Mouse (Mus musculus): Measurements from ENCODE around the gene Mfsd12. TPM values are rescaled to one million over a fixed set of nuclear protein-coding genes. Genes with fewer than 3 reads are reported as not detected.
A peak's percentile ranks its signal among the peaks of the same experiment; 100 is the strongest.

Gene Mfsd12
- polyA plus RNA-seq, 1 experiment from 2014 or later: 13.7 TPM

DNA sequence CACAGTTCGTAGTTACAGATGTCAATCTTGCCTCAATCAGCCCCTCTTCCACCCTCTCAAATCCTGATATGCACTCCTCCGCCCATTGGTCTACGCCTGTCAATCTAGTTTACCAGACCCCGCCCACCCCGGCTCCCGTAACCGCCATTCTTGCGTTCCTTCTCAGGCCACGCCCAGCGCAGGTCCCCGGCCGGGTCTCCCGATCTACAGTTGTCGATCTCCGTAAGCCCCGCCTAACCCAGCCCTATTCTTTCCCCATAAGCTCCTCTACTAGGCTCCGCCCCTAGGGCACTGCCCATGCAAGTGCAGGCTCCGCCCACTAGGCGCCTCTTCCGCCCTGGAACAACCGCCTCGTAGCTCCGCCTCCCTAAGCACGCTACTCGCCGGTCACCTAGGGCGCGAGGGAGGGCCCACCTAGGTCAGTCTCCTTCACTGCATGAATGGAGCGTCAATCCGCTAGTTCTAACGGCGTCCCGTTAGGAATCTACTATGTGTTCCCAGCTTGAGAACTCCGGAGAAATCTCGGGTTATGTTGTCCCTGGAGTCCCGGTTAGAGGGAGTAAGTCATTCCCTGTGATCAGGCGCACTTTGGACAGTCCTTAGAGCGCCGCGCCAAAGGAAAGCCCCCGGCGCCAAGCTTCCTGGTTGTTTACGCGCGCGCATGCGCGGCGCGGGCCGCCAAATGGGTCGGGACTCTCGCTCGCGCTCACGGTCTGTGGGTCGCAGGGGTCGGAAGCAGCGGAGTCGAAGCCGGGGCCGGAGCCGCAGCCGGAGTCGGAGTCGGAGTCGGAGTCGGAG is 36.5 kb upstream of the Mfsd12 start, which contains the start of gene Cactin:
TSS of gene Cactin (plus strand) at position 554 of the 798 bp plus-strand sequence.
- peak within 1 kb of the TSS; percentile 70 for H3K4me2 ChIP-seq (replicated peaks)
- peak within 1 kb of the TSS; percentile 85 for H3K27ac ChIP-seq (replicated peaks)
- no peaks in the 10 kb centered on the region for H3K9me3 ChIP-seq
- peak within 1 kb of the TSS; percentile 81 for H3K9ac ChIP-seq (replicated peaks)
- under 1% methylated on average over 68 of the region's 68 CpGs for WGBS
- H3K4me3 ChIP-seq: peak within 1 kb of the TSS; percentile 96
- peaks cover 65% of the 10 kb centered on the region for H3K36me3 ChIP-seq
- peaks cover 38% of the 10 kb centered on the region for H3K4me1 ChIP-seq
- peaks cover 11% of the 10 kb centered on the region; the same call in 1 of the 2 replicates for H3K27me3 ChIP-seq
- ATAC-seq (ENCODE audit: low FRiP score, low read depth): peak; percentile 91

DNA sequence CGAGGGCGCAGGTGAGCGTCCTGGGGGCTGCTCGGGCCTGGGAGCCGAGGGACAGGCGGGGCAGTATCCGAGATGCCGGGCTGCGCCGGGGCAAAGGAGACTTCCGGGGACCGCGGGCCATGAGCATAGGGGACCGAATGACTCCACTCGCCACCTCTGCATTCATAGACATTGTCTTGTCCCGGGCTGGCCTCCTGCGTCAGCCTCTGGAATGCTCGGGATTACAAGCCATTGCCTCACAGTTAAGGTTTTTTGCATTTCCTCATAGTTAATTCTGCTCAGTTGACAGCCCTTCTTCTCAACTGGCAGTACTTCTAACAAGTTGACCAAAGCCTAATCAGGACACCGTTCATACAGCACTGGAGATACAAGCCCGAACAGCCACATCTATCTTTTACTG is 35.9 kb upstream of the Mfsd12 start:
- H3K36me3 ChIP-seq: peaks cover 65% of the 10 kb centered on the region
- H3K9me3 ChIP-seq: no peaks in the 10 kb centered on the region
- H3K27me3 ChIP-seq: peaks cover 8% of the 10 kb centered on the region; the same call in 1 of the 2 replicates
- H3K4me2 ChIP-seq (replicated peaks): peak overlapping the region; percentile 70
- H3K4me1 ChIP-seq: peaks cover 35% of the 10 kb centered on the region
- no peak for ATAC-seq (ENCODE audit: low FRiP score, low read depth)
- H3K9ac ChIP-seq (replicated peaks): peak overlapping the region; percentile 81
- peak overlapping the region; percentile 85 for H3K27ac ChIP-seq (replicated peaks)
- H3K4me3 ChIP-seq: peak overlapping the region; percentile 96
- 3% methylated on average over 20 of the region's 20 CpGs for WGBS

DNA sequence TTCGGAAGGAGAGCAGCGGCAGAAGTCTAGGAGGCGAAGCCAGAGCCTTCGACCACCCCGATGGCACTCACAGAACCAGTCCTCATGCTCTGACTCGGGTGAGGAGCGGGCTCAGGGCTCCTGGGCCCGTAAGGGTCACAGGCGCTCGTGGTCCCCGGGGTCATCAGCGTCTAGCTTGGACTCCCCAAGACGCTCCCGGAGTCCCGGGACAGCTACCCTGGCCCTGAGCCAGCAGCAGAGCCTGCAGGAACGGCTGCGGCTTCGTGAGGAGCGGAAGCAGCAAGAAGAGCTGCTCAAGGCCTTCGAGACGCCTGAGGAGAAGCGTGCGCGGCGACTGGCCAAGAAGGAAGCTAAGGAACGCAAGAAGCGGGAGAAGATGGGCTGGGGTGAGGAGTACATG is 34.8 kb upstream of the Mfsd12 start:
- Histone ChIP-seq H3K27ac (replicated peaks) (no peak overlapping the region), H3K4me1 (peaks cover 26% of the 10 kb centered on the region), H3K9me3 (no peaks in the 10 kb centered on the region), H3K4me2 (replicated peaks) (peak overlapping the region; percentile 70; the same call in 1 of the 2 replicates), H3K9ac (replicated peaks) (no peak overlapping the region), H3K36me3 (peaks cover 66% of the 10 kb centered on the region), H3K4me3 (peak overlapping the region; percentile 96; the same call in 1 of the 2 replicates), H3K27me3 (no peaks in the 10 kb centered on the region)
- no peak for ATAC-seq (ENCODE audit: low FRiP score, low read depth)
- 96% methylated on average over 27 of the region's 27 CpGs for WGBS

- Histone ChIP-seq H3K4me1 (peaks cover 26% of the 10 kb centered on the region), H3K36me3 (peaks cover 59% of the 10 kb centered on the region), H3K4me3 (0 out of 2 replicates have a peak overlapping the region, but pooled peaks have one; percentile 96), H3K9ac (replicated peaks) (no peak overlapping the region), H3K27me3 (no peaks in the 10 kb centered on the region), H3K9me3 (no peaks in the 10 kb centered on the region), H3K27ac (replicated peaks) (no peak overlapping the region), H3K4me2 (replicated peaks) (no peak overlapping the region)
- WGBS: 93% methylated on average over 23 of the region's 23 CpGs
- no peak for ATAC-seq (ENCODE audit: low FRiP score, low read depth)
Observed at GRCm38 (mm10) chr10:81323141-81323775, 34.0 kb upstream of the Mfsd12 start.

DNA sequence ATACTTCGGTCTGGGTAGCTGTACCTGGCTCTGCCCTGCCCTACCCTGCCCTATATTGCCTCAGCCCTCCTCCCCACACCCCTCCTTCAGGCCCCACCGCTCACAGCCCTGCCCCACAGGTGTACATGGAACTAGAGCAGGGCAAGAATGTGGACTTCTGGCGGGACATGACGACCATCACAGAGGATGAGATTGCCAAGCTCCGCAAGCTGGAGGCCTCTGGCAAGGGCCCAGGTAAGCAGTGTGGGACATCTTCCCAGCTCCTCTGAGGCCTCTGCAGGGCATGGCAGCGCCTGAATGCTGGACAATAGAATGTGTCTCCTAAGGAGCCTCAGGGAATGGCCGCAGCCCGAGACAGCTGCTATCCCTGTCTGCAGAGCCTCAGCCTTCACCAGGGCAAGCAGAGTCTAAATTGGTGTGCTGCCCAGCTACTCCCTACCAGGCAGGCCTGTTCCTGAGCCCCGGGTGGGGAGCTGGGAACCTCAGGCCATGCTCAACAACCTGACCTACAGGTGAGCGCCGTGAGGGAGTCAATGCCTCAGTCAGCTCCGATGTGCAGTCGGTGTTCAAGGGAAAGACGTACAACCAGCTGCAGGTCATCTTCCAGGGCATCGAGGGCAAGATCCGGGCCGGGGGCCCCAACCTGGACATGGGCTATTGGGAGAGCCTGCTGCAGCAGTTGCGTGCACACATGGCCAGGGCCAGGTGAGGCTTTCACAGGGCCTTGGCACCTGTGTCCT is 33.3 kb upstream of the Mfsd12 start:
- H3K9ac ChIP-seq (replicated peaks): no peak overlapping the region
- H3K4me2 ChIP-seq (replicated peaks): no peak overlapping the region
- H3K36me3 ChIP-seq: peaks cover 53% of the 10 kb centered on the region
- no peaks in the 10 kb centered on the region for H3K9me3 ChIP-seq
- WGBS: 94% methylated on average over 18 of the region's 18 CpGs
- no peak for ATAC-seq (ENCODE audit: low FRiP score, low read depth)
- peaks cover 22% of the 10 kb centered on the region for H3K4me1 ChIP-seq
- H3K4me3 ChIP-seq: no peak overlapping the region
- no peaks in the 10 kb centered on the region; the same call in 1 of the 2 replicates for H3K27me3 ChIP-seq
- no peak overlapping the region for H3K27ac ChIP-seq (replicated peaks)

- 92% methylated on average over 21 of the region's 21 CpGs for WGBS
Observed at GRCm38 (mm10) chr10:81325176-81325575, 32.1 kb upstream of the Mfsd12 start.

GRCm38 (mm10) chr10:81325781-81326180 is 31.5 kb upstream of the Mfsd12 start:
- no peak overlapping the region for H3K4me2 ChIP-seq (replicated peaks)
- H3K4me3 ChIP-seq: no peak overlapping the region
- no peaks in the 10 kb centered on the region for H3K9me3 ChIP-seq
- peaks cover 11% of the 10 kb centered on the region for H3K4me1 ChIP-seq
- H3K36me3 ChIP-seq: peaks cover 53% of the 10 kb centered on the region
- no peak overlapping the region for H3K9ac ChIP-seq (replicated peaks)
- no peak overlapping the region for H3K27ac ChIP-seq (replicated peaks)
- 97% methylated on average over 18 of the region's 18 CpGs for WGBS
- no peak for ATAC-seq (ENCODE audit: low FRiP score, low read depth)
- H3K27me3 ChIP-seq: peaks cover 4% of the 10 kb centered on the region; the same call in 1 of the 2 replicates

More at GRCm38 (mm10) chr10:81325176-81325575, 32.1 kb upstream of the Mfsd12 start:
- no peak overlapping the region for H3K4me2 ChIP-seq (replicated peaks)
- H3K9me3 ChIP-seq: no peaks in the 10 kb centered on the region
- 0 out of 2 replicates have a peak overlapping the region, but pooled peaks have one; percentile 3 for H3K4me3 ChIP-seq
- no peaks in the 10 kb centered on the region; the same call in 1 of the 2 replicates for H3K27me3 ChIP-seq
- H3K9ac ChIP-seq (replicated peaks): no peak overlapping the region
- H3K36me3 ChIP-seq: peaks cover 53% of the 10 kb centered on the region
- no peak overlapping the region for H3K27ac ChIP-seq (replicated peaks)
- peaks cover 11% of the 10 kb centered on the region for H3K4me1 ChIP-seq
- no peak for ATAC-seq (ENCODE audit: low FRiP score, low read depth)

- H3K4me1 ChIP-seq: peaks cover 7% of the 10 kb centered on the region
- H3K27me3 ChIP-seq: peaks cover 9% of the 10 kb centered on the region
- H3K27ac ChIP-seq (replicated peaks): no peak overlapping the region
- H3K9me3 ChIP-seq: no peaks in the 10 kb centered on the region
- no peak overlapping the region for H3K4me3 ChIP-seq
- no peak overlapping the region for H3K4me2 ChIP-seq (replicated peaks)
- peaks cover 53% of the 10 kb centered on the region for H3K36me3 ChIP-seq
- no peak for ATAC-seq (ENCODE audit: low FRiP score, low read depth)
- no peak overlapping the region for H3K9ac ChIP-seq (replicated peaks)
- 86% methylated on average over 6 of the region's 6 CpGs for WGBS
Observed at GRCm38 (mm10) chr10:81326858-81327257, 30.4 kb upstream of the Mfsd12 start.

DNA sequence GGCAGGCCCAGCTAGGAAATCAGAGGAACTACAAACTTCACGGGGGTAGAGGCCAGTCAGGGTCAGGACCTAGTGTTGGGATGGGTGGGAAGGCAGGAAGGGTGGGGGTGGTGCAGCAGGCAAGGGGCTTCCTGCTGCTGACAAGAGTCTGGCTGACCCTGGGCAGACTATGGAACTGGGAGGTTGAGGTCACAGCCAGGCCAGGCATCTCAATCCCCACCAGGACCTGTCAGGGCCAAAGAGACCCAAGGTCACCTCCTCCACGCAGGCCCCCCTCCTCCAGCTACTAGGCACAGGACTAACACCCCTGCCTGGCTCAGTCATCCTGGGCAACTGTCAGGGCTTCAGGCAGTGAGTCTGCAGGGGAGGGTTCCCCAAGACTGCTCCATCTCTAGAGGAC is 29.3 kb upstream of the Mfsd12 start:
- Histone ChIP-seq H3K36me3 (peaks cover 46% of the 10 kb centered on the region), H3K4me3 (no peak overlapping the region), H3K27me3 (peaks cover 20% of the 10 kb centered on the region), H3K4me2 (replicated peaks) (no peak overlapping the region), H3K4me1 (0 out of 2 replicates have a peak, but pooled peaks cover 3% of the 10 kb centered on the region), H3K9me3 (no peaks in the 10 kb centered on the region), H3K27ac (replicated peaks) (0 out of 2 replicates have a peak overlapping the region, but pooled peaks have one; percentile 25), H3K9ac (replicated peaks) (no peak overlapping the region)
- no peak for ATAC-seq (ENCODE audit: low FRiP score, low read depth)
- 60% methylated on average over 2 of the region's 2 CpGs for WGBS

- Histone ChIP-seq H3K4me3 (no peak within 1 kb of the TSS), H3K9ac (replicated peaks) (no peak within 1 kb of the TSS), H3K4me1 (0 out of 2 replicates have a peak, but pooled peaks cover 3% of the 10 kb centered on the region), H3K4me2 (replicated peaks) (no peak within 1 kb of the TSS), H3K36me3 (peaks cover 41% of the 10 kb centered on the region), H3K9me3 (no peaks in the 10 kb centered on the region), H3K27me3 (peaks cover 24% of the 10 kb centered on the region), H3K27ac (replicated peaks) (0 out of 2 replicates have a peak within 1 kb of the TSS, but pooled peaks have one; percentile 25)
- no peak for ATAC-seq (ENCODE audit: low FRiP score, low read depth)
- 19% methylated on average over 10 of the region's 10 CpGs for WGBS
Observed at GRCm38 (mm10) chr10:81328386-81328785, 28.9 kb upstream of the Mfsd12 start, which contains the start of gene Tbxa2r. TSS of gene Tbxa2r (plus strand) at chr10:81328731.

- peaks cover 29% of the 10 kb centered on the region for H3K27me3 ChIP-seq
- no peak for ATAC-seq (ENCODE audit: low FRiP score, low read depth)
- 0 out of 2 replicates have a peak, but pooled peaks cover 3% of the 10 kb centered on the region for H3K4me1 ChIP-seq
- no peaks in the 10 kb centered on the region for H3K9me3 ChIP-seq
- H3K9ac ChIP-seq (replicated peaks): no peak overlapping the region
- WGBS: 77% methylated on average over 10 of the region's 10 CpGs
- no peak overlapping the region for H3K27ac ChIP-seq (replicated peaks)
- no peak overlapping the region for H3K4me2 ChIP-seq (replicated peaks)
- H3K4me3 ChIP-seq: no peak overlapping the region
- H3K36me3 ChIP-seq: peaks cover 31% of the 10 kb centered on the region
Observed at GRCm38 (mm10) chr10:81329194-81329975, 27.9 kb upstream of the Mfsd12 start.

All from midbrain, embryonic 12.5 days (tissue).